Mouse (Mus musculus): ENCODE measurements around the gene Eif3d.

The Eif3d gene

GRCm38 (mm10) chr15:77958071-77958470, 12.5 kb downstream of the Eif3d start:
- peaks cover 72% of the 10 kb centered on the region for H3K36me3 ChIP-seq (ENCODE audit: insufficient read depth, low read length)
- H3K4me3 ChIP-seq (replicated peaks; ENCODE audit: low read length): no peak overlapping the region
- no peaks in the 10 kb centered on the region for H3K9me3 ChIP-seq (ENCODE audit: low read length)
- H3K4me1 ChIP-seq (replicated peaks; ENCODE audit: low read depth, low read length): peaks cover 69% of the 10 kb centered on the region
- peaks cover 16% of the 10 kb centered on the region for H3K27me3 ChIP-seq (ENCODE audit: insufficient read depth, low read length)
- no peak for TF ChIP-seq POU5F1 (IDR thresholded peaks at IDR 0.05; ENCODE audit: borderline replicate concordance, low read length)
- no peak for TF ChIP-seq NANOG (IDR thresholded peaks at IDR 0.05; ENCODE audit: borderline replicate concordance, low read length)
- no peak for TF ChIP-seq CTCF (conservative IDR thresholded peaks at IDR 0.05; ENCODE audit: low read length)

- Histone ChIP-seq H3K4me3 (replicated peaks; ENCODE audit: low read length) (peak overlapping the region; percentile 80; the same call in 1 of the 2 replicates), H3K4me1 (replicated peaks; ENCODE audit: low read depth, low read length) (peaks cover 65% of the 10 kb centered on the region), H3K36me3 (ENCODE audit: insufficient read depth, low read length) (peaks cover 72% of the 10 kb centered on the region), H3K27me3 (ENCODE audit: insufficient read depth, low read length) (peaks cover 16% of the 10 kb centered on the region), H3K9me3 (ENCODE audit: low read length) (no peaks in the 10 kb centered on the region)
- TF ChIP-seq POU5F1 (IDR thresholded peaks at IDR 0.05; ENCODE audit: borderline replicate concordance, low read length): no peak
- TF ChIP-seq NANOG (IDR thresholded peaks at IDR 0.05; ENCODE audit: borderline replicate concordance, low read length): no peak
- TF ChIP-seq CTCF (conservative IDR thresholded peaks at IDR 0.05; ENCODE audit: low read length): no peak
Observed at GRCm38 (mm10) chr15:77957625-77958024, 13.0 kb downstream of the Eif3d start.

- Histone ChIP-seq H3K36me3 (ENCODE audit: insufficient read depth, low read length) (peaks cover 72% of the 10 kb centered on the region), H3K4me1 (replicated peaks; ENCODE audit: low read depth, low read length) (peaks cover 55% of the 10 kb centered on the region), H3K9me3 (ENCODE audit: low read length) (no peaks in the 10 kb centered on the region), H3K4me3 (replicated peaks; ENCODE audit: low read length) (peak within 1 kb of the TSS; percentile 80), H3K27me3 (ENCODE audit: insufficient read depth, low read length) (peaks cover 16% of the 10 kb centered on the region)
- TF ChIP-seq POU5F1 (IDR thresholded peaks at IDR 0.05; ENCODE audit: borderline replicate concordance, low read length) (no peak), CTCF (conservative IDR thresholded peaks at IDR 0.05; ENCODE audit: low read length) (no peak), NANOG (IDR thresholded peaks at IDR 0.05; ENCODE audit: borderline replicate concordance, low read length) (no peak)
Observed at GRCm38 (mm10) chr15:77956404-77956901, 14.2 kb downstream of the Eif3d start, which contains the start of gene Foxred2. Gene Foxred2 (minus strand): TSS chr15:77956722.

- no peaks in the 10 kb centered on the region for H3K9me3 ChIP-seq (ENCODE audit: low read length)
- H3K27me3 ChIP-seq (ENCODE audit: insufficient read depth, low read length): peaks cover 16% of the 10 kb centered on the region
- peaks cover 72% of the 10 kb centered on the region for H3K36me3 ChIP-seq (ENCODE audit: insufficient read depth, low read length)
- TF ChIP-seq NANOG (IDR thresholded peaks at IDR 0.05; ENCODE audit: borderline replicate concordance, low read length) (no peak), POU5F1 (IDR thresholded peaks at IDR 0.05; ENCODE audit: borderline replicate concordance, low read length) (peak; percentile 92)
- peaks cover 53% of the 10 kb centered on the region for H3K4me1 ChIP-seq (replicated peaks; ENCODE audit: low read depth, low read length)
- H3K4me3 ChIP-seq (replicated peaks; ENCODE audit: low read length): peak overlapping the region; percentile 80
Observed at GRCm38 (mm10) chr15:77955440-77956403, 14.9 kb downstream of the Eif3d start.

GRCm38 (mm10) chr15:77954362-77954761, 16.3 kb downstream of the Eif3d start:
- Histone ChIP-seq H3K4me1 (replicated peaks; ENCODE audit: low read depth, low read length) (peaks cover 39% of the 10 kb centered on the region), H3K4me3 (replicated peaks; ENCODE audit: low read length) (no peak overlapping the region), H3K9me3 (ENCODE audit: low read length) (no peaks in the 10 kb centered on the region), H3K27me3 (ENCODE audit: insufficient read depth, low read length) (peaks cover 16% of the 10 kb centered on the region), H3K36me3 (ENCODE audit: insufficient read depth, low read length) (peaks cover 72% of the 10 kb centered on the region)
- TF ChIP-seq NANOG (IDR thresholded peaks at IDR 0.05; ENCODE audit: borderline replicate concordance, low read length) (no peak), CTCF (conservative IDR thresholded peaks at IDR 0.05; ENCODE audit: low read length) (no peak), POU5F1 (IDR thresholded peaks at IDR 0.05; ENCODE audit: borderline replicate concordance, low read length) (no peak)

GRCm38 (mm10) chr15:77952921-77953320, 17.7 kb downstream of the Eif3d start:
- H3K4me3 ChIP-seq (replicated peaks; ENCODE audit: low read length): no peak overlapping the region
- peaks cover 16% of the 10 kb centered on the region for H3K27me3 ChIP-seq (ENCODE audit: insufficient read depth, low read length)
- peaks cover 70% of the 10 kb centered on the region for H3K36me3 ChIP-seq (ENCODE audit: insufficient read depth, low read length)
- H3K4me1 ChIP-seq (replicated peaks; ENCODE audit: low read depth, low read length): peaks cover 25% of the 10 kb centered on the region
- no peak for TF ChIP-seq NANOG (IDR thresholded peaks at IDR 0.05; ENCODE audit: borderline replicate concordance, low read length)
- no peak for TF ChIP-seq POU5F1 (IDR thresholded peaks at IDR 0.05; ENCODE audit: borderline replicate concordance, low read length)
- no peak for TF ChIP-seq CTCF (conservative IDR thresholded peaks at IDR 0.05; ENCODE audit: low read length)
- H3K9me3 ChIP-seq (ENCODE audit: low read length): no peaks in the 10 kb centered on the region

GRCm38 (mm10) chr15:77949061-77949460, 21.6 kb downstream of the Eif3d start:
- no peak for TF ChIP-seq CTCF (conservative IDR thresholded peaks at IDR 0.05; ENCODE audit: low read length)
- TF ChIP-seq NANOG (IDR thresholded peaks at IDR 0.05; ENCODE audit: borderline replicate concordance, low read length): no peak
- TF ChIP-seq POU5F1 (IDR thresholded peaks at IDR 0.05; ENCODE audit: borderline replicate concordance, low read length): no peak

GRCm38 (mm10) chr15:77945711-77946110, 24.9 kb downstream of the Eif3d start:
- TF ChIP-seq CTCF (conservative IDR thresholded peaks at IDR 0.05; ENCODE audit: low read length) (no peak), POU5F1 (IDR thresholded peaks at IDR 0.05; ENCODE audit: borderline replicate concordance, low read length) (no peak), NANOG (IDR thresholded peaks at IDR 0.05; ENCODE audit: borderline replicate concordance, low read length) (no peak)
- Histone ChIP-seq H3K36me3 (ENCODE audit: insufficient read depth, low read length) (peaks cover 95% of the 10 kb centered on the region), H3K4me3 (replicated peaks; ENCODE audit: low read length) (no peak overlapping the region), H3K4me1 (replicated peaks; ENCODE audit: low read depth, low read length) (no peaks in the 10 kb centered on the region), H3K27me3 (ENCODE audit: insufficient read depth, low read length) (no peaks in the 10 kb centered on the region), H3K9me3 (ENCODE audit: low read length) (no peaks in the 10 kb centered on the region)

More at GRCm38 (mm10) chr15:77949061-77949460, 21.6 kb downstream of the Eif3d start:
- Histone ChIP-seq H3K4me1 (replicated peaks; ENCODE audit: low read depth, low read length) (no peaks in the 10 kb centered on the region), H3K4me3 (replicated peaks; ENCODE audit: low read length) (no peak overlapping the region), H3K9me3 (ENCODE audit: low read length) (no peaks in the 10 kb centered on the region), H3K27me3 (ENCODE audit: insufficient read depth, low read length) (no peaks in the 10 kb centered on the region), H3K36me3 (ENCODE audit: insufficient read depth, low read length) (peaks cover 98% of the 10 kb centered on the region)
